Mouse (Mus musculus): Measurements from ENCODE around the gene Gjd2.

Gene Gjd2

DNA sequence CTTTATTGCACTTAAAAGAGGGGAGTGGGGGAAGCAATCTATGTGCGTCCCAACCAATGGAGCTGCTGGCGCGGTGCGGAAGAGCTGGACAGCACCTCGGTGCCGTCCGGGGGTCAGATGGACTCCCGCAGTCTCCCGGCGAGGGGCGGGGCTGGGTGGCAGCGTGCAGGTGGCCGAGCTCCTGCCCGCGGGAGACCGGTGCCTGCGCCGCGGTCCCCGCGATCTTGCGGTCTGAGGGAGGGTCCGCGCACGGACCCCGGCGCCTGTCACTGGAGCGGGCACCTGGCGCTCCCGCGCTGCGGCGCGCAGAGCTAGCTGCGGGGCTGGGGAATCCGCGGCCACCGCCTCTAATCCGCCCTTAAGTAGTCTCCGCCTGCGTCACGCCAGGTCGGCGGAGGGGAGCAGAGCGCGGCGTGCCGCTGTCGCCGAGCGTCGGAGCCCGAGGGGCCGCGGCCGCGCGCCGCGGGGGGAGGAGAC lies at the start of gene Gjd2:
Gene Gjd2 (minus strand): TSS at position 325 of the 477 bp plus-strand sequence.
- peak; percentile 27 for DNase-seq

DNA sequence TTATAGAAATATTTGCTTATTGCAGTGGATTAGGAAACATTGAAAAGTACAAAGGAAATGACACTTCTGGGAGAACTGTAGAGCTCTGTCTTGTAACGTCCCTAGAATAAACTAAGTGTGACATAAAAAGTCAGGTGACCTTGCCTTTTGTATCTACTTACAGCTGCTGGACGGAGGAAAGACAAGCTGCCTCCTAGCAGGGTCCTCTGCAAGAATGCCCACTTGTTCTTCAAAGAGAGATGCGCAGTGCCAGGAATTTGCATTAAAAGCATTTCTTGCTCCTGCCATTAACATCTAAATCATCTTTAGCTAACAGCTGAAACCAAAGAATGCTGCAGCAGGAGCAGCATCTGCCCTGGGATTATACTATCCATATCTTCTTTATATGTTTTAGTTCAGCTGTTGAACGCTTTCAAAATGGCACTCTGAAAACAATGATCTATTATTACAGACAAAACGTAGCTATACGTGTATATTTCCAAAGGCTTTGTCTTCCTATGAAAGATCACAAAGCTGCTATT lies 46.7 kb upstream of the Gjd2 start:
- DNase-seq, result no peak

DNA sequence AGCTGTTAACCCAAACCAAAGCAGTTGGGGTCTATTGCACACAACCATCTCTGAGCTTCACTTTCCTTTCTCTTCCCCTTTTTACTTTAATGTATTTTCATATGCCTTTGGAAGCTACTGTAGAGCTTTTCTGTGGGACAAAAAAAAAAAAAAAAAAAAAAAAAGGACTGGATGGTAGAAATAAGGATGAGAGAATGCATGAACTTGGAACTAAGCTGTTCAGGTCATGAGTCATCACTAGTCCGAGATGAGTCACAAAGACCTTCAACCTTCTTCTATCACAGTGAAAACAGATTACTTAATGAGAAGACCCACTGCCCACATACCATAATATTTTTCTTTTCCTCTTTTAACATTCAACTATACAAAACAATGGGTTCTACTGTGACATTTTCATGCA lies 46.2 kb upstream of the Gjd2 start:
- no peak for DNase-seq

DNA sequence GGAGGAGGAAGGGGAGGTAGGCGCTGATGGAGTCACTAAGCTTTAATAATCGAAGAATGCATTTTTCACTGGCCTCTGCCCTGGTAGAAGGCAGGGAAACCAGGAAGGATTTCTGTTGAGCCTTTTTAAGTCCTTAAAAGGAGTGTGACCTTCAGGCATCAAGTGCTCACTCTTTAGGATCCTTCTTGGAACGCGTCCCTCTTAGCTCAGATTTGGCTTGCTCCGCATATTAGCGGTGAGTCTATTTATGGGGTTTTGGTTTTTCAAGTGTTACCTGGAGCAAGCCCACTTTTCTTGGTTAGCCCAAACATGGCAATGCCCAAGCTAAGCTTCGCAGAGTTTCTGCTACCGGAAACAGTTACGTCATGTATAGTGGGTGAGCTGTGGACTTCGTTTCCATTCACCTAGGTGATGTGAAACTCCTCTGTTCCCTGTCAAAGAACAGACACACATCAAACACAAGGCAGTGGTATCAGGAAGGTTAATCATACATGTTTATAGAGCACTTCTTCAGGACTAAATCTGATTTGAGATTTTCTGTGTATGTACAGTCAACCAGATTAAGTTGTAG lies 44.9 kb upstream of the Gjd2 start:
- no peak for DNase-seq

DNA sequence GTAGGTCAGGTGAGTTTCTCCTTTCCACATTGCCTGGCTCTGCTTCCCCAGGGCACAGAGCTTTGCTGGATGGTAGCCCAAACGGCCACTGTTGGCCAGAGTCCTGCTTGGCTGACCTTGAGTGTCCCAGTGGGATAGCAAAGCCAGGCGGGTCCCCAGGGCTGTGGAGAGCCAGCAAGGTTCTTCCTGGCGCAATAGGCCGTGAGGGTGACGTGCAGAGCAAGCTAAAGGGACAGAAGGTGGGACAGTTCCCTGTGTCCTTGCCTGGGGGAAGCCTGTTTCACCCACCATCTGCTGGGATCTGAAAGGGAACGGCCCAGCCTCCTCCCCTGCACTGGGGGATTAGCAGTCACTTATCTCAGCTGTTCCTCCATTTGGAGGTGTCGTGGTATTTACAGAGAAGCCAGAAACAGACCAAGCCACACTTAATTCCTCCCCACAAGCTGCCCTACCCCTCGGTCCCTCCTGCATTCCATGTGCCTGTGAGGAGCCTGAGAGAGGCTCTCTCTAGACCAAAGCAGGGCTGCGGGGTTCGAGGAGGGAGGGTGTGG lies 44.0 kb upstream of the Gjd2 start:
- peak; percentile 78 for DNase-seq

DNA sequence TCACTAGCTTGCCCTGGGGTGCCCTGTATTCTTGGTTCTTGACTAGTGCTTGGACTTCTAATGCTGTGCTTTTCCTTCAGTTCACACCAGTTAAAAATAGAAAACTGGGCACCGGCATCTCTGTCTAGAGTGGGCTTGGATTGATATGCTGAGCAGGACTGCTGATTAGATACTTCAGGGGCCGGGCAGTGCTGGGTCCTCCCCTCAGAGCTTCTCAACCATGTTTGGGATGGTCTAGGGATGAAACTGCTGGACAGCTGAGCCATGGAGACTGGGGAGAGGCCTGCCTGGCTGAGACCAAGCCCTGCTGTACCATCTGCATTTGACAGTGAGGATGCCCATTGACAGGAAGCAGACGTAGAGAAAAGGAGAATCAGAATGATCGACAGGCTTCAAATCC lies 40.7 kb upstream of the Gjd2 start:
- DNase-seq, result no peak

DNA sequence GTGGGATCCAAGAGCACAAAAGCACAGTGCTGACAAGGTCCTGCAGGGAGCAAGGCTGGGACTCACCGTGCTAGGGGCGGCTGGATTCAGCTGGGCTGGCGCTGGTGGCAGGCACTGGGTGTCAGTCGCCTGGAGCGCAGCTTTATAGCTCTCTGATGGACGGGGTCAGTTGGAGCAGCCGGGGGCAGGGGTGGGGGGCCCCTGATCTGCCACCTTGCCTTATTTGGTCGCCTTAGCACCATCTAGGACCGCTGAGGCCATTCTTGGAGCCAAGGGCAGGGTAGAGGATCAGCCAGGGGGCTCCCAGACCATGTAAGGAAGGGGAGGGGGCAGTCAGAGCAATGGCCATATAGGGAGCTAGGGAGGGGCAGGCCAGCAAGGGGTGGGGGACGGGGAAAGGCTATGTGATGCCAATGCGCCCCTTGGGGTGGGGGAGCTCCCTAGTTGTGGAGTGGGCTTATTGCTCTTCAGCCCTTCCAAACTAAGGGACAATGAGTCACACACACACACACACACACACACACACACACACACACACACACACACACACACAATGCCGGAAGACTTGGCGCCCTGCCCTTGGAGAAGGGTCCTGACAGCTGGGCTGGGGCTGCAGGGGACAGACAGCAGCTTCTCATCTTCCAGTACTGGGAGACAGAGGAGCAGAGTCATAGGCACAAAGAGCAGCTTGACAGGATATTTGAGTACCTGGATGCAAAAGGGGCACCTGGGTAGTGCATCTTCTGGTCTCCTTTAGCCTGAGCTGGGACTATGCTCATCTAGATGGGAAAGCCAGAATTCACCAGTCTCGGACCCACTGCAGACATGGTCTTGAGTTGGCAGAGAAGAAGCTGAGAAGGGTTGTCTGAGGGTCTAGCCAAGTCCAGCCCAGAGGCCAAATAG lies 39.5 kb upstream of the Gjd2 start, which contains the start of gene Actc1:
Gene Actc1 (minus strand): TSS at position 853 of the 903 bp plus-strand sequence.
- DNase-seq, result no peak

DNA sequence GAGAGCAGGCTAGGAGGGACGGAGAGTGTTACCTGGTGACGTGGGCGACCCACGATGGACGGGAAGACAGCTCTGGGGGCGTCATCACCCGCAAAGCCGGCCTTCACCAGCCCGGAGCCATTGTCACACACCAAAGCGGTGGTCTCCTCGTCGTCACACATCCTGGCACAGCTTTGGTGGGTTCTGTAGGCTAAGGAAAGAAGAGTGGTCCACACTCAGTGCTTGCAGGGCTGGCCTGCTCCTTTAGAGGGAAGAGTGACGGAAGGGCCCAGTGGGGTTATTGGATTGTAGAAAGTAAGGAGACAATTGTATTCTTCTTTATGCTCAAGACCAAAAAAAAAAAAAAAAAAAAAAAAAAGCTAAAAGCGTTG lies 38.4 kb upstream of the Gjd2 start:
- DNase-seq, result no peak

DNA sequence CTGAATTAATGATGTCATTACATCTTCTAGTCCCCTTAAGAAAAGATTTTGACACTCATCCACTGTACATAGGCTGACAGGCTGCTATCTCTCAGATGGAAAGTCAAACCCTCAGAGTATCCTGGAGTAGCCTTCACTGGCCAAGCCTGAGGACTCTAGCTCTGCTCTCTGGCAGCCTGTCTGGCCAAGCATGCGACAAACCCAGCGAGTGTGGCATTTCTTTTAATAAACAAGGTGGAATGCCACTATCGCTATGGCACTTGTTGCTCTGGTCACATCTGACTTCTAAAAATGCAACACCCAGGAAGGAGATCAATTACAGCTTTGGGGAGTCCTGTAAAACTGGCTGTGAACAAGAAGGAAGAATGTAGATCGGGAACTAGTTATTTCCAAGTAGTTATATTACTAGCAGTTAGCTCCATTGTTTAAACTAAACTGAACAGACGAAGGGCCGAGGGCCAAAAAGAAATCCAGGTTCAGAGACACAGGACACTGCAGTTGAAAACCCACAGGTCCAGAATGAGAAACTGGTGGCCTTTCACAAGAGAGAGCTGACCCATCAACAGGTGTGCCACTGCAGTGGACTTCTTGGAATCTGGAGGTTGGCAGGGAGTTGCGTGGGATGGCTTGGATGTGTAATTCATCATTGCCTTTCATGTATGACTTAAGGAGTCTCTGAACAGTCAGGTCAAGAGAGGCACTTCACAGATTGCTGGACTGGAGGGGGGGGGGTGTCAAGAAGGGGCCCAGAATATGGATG lies 37.9 kb upstream of the Gjd2 start:
- DNase-seq, result no peak

DNA sequence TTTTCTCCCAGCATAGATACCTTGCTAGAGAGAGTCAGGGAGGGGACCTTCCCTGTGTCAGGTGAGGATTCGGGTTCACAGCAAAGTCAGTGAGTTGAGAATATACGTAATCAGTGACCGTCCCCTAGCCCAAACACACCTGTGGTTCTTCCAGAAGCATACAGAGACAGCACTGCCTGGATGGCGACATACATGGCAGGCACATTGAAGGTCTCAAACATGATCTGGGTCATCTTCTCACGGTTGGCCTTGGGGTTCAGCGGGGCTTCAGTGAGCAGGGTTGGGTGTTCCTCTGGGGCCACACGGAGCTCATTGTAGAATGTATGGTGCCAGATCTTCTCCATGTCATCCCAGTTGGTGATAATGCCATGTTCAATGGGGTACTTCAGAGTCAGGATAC lies 36.7 kb upstream of the Gjd2 start:
- DNase-seq, result no peak

DNA sequence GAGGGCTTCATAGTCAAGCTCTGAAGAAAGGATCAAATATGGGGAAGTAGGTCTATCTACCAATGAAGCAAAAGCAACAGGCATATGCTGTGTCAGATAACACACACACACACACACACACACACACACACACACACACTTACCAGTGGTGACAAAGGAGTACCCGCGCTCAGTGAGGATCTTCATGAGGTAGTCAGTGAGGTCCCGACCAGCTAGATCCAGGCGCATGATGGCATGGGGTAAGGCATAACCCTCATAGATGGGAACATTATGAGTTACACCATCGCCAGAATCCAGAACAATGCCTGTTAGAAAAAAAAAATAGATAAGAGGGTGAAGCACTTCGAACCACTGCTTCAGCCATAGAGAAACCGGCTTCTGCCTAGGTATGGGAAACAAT lies 36.0 kb upstream of the Gjd2 start:
- no peak for DNase-seq

DNA sequence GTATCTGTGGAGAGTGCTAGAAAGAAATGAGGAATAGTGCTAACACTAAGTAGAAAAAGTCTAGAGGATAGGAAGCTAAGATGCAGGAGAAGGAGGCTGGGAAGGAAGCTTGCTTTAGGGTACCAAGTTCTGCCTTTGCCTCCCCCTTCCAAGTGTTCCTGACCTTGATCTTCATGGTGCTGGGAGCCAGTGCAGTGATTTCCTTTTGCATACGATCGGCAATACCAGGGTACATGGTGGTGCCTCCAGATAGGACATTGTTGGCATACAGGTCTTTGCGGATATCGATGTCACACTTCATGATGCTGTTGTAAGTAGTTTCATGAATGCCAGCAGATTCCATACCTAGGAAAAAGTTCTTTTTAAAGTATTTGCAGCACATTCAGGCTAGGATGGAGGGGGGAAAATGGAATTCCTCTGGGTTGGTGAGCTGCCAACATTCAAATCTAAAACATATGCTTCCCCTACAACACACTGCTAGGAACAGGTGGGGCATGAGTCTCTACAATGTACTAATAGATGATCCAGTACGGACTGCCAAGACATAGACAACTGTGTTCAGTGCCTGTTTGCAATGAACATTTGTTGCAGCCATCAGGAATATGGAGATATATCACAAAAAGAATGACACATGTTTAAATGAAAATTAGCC lies 34.7 kb upstream of the Gjd2 start:
- no peak for DNase-seq

DNA sequence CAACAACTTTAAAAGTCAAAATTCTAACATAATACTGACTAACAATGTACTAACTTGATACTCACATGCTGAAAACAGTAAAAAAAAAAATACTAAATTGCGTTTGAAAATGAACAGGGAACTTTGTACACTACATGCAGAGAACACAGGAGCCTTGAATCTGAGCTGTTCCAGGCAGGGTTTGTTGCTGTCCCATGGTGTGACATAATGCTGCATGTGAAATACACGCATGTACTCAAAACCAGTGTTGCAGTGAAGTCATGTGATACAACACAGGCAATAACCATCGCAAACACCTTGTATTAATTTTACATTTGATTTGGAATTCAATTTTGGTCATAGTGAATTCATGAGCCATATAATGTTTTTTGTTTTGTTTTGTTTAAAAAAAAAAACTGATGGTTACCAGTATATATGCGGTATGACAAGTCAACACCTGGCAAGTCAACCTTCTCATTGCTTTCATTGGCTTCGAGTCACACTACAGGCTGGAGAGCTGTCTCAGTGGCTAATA lies 32.8 kb upstream of the Gjd2 start:
- no peak for DNase-seq

DNA sequence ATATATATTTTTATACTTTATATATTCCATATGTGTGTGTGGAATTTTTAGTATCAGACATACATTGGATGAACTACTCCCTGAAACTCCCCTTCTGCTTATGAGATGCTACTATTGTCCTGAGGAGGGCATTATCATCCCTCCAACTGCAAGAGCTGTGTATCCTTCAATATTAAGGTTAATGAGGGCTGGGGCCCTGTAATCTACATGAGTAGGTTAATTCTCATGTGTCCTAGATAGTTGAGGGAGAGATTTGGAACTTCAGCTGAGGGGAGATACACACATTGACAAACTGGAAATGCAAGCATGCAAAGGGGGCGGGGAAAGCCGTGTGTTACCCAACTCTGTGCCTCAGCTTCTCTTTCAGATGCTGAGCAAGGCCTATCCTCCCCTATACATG lies 24.5 kb upstream of the Gjd2 start:
- no peak for DNase-seq

DNA sequence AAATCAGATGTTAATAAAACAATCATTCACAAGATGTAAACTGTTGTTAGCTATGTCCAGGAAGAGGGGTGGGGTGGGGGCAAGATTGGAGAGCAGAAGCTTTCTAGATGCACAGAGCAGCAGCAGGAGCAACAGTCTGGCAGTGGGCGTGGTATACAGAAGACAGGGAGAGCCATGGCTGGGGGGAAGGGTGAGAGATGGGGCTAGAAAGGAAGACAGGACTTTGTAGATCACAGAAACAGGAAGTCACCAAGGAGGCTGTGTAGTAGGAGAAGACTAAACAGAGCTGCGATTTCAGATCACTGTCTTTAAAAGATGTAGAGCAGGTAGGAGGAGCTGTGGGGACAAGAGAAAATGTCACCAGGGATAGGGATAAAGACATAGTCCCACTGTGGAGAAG lies 18.8 kb upstream of the Gjd2 start:
- DNase-seq, result no peak

DNA sequence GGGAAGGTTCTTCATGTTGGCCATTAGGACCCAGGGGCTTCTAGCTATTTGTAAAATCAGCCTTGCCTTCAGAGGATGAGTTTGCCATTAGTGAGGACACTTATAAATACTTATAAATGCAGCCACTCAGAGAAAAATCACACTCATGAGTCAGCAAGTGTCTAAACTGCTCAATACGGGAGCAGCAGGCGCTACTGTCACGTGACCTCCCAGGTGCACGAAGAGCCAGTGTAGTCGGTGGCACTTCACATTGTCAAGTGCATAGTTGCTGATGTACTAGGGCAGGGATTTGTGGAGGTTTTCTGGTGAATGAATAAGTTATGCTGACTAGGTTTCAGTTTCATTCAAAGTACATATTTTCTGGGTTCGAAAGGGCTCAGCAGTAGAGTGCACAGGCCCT lies 10.0 kb upstream of the Gjd2 start:
- DNase-seq, result no peak

DNA sequence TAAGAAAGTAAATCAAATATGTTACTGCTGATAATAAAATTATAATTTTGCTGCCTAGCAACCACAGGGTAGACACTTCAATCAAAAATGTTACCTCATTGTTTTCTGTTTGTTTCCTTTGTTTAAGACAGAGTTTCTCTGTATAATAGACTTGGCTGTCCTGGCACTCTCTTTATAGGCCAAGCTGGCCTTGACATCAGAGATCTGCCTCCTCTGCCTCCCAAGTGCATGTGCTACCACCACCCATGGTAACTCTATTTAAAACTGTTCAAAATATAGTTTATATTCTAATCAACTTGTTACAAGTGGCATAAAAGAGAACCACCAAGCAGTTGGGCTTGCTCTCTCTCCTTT lies 6.8 kb upstream of the Gjd2 start:
- DNase-seq, result no peak

DNA sequence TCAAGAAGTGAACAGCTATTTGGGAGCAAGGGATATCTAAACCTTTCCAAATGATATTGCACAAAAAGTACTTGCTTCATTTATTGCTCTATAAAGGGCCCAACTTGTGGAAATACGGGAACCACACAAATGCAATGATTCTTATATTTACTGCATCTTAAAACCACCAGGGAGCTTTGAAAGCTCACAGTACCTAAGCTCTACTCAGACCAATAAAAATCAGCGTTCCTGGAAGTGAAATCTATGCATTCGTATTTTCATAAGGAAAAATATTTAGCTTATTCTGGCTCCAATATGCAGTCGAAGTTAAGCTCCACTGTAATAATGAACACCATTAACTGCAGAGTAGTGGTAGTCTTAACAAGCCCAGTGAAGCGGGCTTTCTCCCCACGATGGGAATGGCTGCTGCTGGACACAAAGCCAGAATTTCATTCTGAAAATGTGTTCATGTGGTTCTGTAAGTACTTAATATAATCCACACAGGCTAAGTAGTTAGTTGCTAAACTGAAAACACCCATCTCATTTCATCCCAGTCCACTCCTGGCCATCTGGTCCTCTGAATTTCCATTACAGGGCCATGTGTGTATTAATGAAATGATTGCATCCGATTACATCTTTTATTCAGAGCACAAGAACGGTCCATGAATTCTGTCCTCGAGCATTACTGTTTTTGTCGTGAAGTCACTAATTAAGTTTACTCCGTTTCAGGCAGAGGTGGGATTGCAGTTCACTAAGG lies 6.2 kb upstream of the Gjd2 start:
- DNase-seq, result no peak

DNA sequence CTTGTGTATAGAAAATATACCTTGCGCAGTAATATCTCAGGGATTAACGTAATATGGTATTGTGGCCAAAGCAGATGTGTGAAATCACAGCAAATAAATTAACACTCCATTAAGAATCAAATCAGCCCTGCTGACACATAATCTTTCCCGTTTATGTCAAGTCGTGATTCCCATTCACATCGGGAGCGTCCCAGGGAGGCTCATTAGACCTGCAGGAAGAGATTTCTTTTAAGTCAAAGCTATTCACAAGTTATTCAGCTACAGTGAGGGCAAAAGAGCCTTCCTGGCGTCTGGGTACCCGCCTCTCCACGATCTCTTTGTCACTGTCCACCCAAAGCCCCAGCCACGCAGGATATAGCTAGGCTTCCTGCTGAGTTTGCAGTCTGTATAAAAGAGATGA lies 4.7 kb upstream of the Gjd2 start:
- no peak for DNase-seq

DNA sequence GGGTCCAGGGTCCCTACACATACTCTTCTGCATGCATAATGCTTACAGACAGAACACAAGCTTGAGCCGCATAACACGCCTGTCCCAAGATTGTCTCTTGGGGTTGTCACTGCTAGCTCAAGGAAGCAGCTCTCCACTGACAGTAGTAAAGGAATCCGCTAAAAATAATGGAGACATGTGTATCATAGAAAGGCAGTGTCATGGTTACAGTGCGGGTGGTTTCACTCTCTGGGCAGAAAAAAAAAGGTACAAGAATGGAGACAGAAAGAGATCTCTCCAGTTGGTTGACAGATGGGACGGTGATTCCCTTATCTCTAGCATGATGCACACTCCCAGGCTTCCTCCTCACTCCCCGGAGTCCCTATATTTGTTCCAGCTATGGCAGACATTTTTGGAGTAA lies 1.4 kb upstream of the Gjd2 start:
- no peak for DNase-seq

DNA sequence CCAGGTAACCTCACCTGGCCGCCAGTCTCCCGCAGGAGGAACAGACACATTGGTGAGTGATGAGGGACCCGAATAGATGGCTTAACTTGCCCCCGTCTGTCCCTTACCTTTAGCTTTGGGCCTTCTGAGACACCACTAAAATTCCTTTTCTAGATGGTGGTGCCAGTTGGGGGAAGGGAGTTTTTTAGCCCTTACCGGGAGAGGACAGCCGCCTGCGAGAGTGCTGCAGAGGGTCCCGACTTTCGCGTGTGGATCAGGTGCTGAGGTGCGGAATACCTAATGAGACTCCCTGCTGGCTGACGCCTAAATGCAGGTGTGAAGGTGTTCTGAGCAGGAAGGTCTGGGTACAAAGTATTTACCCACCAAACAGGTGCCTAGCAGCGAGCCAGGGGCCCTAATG lies 427 bp upstream of the Gjd2 start:
- DNase-seq, result peak; percentile 21

DNA sequence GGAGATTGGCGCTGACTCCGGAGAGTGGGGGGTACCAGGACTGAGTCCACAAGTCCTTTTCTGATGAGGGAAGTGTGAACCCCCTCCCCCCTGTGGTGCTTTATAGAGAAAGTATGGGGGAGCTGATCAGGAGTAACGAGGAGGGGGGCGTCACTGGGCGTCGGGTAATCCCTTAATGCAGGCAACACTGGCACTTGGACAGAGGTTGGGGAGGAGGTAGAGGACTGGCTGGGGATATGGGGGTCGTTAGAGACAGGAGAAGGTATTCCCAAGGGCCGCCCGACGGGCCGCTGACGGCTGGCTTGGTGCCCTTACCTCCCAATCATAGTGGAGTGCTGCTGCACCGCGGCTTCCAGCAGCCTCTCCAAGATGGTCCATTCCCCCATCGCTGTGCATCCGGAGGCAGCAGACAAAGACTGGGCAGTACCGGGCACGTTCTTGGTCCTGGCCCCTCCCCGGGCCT lies 639 bp downstream of the Gjd2 start:
- DNase-seq, result peak; percentile 37

Data from cerebellum, adult 9-11 months (tissue).